Mouse (Mus musculus) bone marrow, adult 2 months (tissue): Measurements from ENCODE around the gene Cbln3.

Experiments used
- CTCF ChIP-seq: fragments of 200-500 bp; IDR thresholded peaks from 2 replicates; pipeline ENCODE4 v1.5.1; 2011; ENCODE audit warnings: low read length, control low read depth; ENCODE audit not compliant: control insufficient read depth, insufficient read depth
- POLR2A ChIP-seq: fragments of 200-500 bp; IDR thresholded peaks from 2 replicates; pipeline ENCODE4 v1.6.1; 2011; ENCODE audit warnings: low read depth, mild to moderate bottlenecking, control low read depth, low read length, borderline replicate concordance; ENCODE audit not compliant: control insufficient read depth

DNA sequence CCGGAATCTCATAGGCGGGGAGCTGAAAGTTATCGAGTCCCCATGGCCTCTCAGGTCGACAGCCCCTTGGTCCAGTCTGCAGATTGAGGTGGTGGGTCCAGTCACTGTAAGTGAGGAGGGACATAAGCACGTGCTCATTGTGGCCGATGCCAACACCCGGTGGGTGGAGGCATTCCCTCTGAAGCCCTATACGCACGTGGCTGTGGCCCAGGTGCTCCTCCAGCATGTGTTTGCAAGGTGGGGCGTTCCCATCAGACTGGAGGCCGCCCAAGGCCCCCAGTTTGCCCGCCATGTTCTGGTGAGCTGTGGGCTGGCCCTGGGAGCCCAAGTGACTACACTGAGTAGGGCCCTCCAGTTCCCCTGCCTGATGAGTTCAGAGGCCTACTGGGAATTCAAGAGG, 12.2 kb downstream of the Cbln3 start:
- TF ChIP-seq CTCF (no peak), POLR2A (no peak)
